Mouse (Mus musculus) embryo, embryonic 9.5 days (tissue): ENCODE measurements at regions not wholly inside any gene's neighbourhood (a gene's known extent, or its start where the extent isn't known, plus 50 kb on each side); places are given as distances from the start of the nearest gene placed in this dataset.

ENCODE experiments used
- DNase-seq: peaks from one replicate; pipeline ENCODE4 v3.0.0-alpha.2; 2017; ENCODE audit errors: extremely low spot score

DNA sequence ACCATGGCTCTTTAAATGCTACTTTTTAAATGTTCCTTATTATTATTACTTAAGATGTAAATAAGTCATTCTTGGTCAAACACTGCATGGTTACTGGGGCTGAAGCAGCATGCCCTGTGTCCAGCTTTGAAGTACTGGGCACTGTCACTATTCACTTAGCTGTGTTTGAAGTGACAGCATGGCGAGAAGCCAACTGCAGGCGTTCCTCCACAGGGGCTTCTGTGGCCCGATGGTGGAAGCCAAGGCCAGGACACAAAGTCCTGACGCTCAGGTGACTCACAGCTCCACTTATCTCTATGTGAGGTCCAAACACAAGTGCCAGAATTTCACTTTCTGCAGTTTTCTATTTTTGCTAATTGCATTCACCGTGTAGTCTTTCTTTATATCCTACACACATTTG is 65.3 kb downstream of the Cdca7 start:
- no peak for DNase-seq

DNA sequence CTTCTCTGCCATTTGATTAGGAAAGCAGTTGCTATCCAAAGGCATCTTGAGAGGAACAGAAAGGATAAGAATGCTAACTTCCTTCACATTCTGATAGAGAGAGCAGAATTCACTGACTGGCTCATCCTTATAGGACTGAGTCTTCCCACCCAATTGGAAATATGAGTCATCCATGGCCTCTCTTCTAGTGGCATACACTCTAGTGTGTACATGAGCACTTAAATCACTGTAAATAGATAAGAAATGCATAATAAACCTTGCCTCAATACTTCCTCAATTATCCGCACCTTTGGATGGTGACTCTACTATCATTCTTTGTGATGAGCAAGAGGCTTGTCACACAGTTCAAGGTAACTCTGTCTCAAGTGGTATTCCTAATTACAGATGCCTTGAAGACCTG is 69.5 kb downstream of the Cdca7 start:
- DNase-seq: no peak

DNA sequence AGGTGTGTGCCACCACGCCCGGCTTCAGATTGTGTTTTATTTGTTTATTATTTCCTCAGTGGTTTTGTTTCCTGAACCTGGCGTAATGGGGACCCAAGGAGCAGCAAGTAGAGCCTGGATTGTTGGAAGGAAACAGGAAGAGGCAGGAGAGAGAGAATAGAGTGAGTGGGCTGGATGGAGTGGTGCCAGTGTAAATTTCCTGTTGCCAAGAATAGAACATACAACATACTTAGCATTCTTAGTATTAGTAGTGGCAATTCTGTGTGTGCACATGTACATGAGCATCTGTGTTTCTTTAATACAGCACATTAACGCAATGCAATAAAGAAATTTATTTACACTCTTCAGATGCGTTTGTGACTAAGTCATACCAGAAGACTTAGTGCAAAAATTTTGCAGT is 70.5 kb downstream of the Cdca7 start:
- no peak for DNase-seq

DNA sequence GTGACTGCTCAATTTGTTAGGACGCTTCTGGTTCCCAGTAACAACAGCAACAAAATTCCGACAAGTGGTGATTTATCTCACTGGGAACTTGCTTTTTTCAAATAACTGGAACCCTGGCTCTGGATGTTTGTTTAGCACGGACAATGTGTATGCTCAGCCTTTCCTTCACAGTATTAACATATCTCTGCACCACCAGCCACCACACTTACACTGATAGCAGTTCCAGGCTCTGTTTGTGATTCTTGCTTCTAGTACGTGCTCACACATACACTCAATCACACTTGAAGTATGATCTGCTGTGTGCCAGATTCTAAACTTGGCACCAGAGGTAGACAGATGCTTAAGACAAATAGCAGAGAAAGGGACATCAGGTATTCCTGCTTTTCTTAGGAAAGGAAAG is 71.0 kb downstream of the Cdca7 start:
- DNase-seq: no peak

DNA sequence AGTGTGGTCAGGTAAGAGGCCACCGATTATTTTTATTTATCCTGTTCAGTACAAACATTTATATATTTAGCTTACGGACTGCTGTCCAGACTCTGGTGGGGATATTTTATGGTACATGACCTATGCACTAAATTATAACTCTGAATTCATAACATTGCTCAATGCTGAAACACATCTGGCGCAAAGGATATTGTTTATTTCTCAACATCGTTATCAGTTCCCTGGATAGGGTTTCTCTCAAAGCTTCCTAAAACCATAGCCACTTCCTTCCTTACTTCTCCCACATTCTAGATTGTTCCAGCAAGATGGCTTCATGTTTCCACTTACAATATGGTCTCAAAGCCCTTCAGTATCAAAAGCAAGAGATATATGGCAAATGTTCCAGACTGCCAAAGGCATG is 75.3 kb downstream of the Cdca7 start:
- no peak for DNase-seq

DNA sequence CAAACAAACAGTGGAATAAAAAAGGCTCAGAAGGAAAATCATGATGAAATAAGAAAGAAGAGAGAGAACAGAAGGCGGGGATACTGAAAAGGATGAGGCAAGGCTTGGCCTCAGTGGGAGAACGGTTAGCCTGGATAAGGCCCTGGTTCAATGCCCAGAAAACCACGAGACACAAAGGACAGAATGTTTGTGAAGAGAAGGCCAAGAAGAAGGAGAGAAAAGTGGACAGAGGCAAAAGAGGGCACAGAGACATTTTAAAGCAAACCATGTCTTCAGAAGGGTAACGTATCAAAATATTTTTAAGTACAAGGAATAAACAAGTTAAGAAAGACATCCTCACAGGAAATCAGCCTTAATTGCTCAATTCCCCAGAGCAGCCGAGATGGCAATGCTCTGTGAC is 78.6 kb downstream of the Cdca7 start:
- DNase-seq: no peak

DNA sequence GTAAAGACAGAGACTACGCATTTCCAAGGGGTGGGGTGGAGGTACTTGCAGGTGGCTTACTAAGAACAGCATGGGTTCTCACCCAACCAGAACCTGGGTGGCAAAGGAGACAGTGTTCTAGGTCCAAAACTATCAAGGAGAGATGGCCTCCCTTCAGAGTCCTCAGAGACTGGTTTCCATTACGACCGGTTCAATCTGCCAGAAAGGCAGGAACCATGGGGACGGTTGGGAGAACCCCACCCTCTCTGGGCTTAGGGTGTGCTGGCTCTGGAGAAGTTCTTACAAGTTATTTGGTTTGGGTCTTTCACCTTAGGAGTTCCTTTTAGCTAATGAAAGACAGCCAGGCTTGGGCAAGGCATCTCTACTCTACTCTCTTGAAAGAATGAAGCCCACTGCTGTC is 79.2 kb downstream of the Cdca7 start:
- DNase-seq: no peak

DNA sequence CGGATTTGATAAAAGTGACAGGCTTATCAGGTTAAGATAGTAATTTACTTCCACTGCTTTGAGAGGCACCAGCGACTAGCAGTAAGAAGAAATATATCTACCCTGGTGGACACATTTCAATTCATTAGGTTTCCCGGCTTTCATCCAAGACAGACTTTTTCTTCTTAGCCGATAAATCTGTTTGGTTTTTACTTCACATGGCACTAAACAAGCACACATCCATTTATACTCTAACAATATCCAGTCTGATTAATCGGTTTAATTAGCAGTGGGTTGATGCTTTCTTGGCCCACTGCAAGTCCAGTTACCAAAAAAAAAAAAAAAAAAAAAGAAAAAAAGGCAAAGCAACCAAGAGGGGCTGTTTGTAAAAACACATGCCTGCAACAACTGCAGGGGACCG is 79.6 kb downstream of the Cdca7 start:
- no peak for DNase-seq

DNA sequence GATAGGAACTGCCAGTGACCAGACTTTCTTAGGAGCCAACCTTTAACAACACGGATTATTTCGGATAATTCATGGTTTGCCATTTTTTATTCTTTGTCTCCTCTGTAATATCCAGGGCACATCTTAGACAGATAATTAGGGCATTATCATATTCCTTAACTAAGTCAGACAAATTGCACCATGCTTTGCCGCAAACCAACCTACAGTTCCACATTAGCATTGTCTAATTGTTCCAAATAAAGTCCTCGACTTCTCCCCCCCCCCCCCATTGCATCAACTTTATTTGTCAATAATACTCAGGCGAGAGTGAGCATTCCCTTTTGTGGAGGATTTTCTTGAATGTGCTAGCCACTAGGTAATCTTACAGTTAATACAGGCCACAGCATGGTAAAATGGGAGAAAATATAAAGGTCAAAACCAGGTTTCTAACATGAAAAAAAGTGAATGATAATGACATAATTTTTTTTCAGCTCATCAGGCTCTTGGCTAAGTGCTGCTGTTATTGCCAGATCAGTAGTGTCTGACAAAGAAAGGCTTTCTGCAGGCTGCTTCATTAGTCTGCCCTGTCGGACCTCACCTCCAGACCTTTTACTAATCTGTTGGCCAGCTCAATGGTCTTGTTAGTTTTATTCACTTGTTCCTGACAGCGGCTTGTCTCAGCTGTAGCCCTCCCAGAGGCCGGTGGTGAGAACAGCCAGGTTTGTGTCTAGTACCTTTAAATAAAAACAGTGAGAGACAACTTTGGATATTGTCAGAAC is 80.3 kb downstream of the Cdca7 start:
- peak; percentile 15 for DNase-seq

DNA sequence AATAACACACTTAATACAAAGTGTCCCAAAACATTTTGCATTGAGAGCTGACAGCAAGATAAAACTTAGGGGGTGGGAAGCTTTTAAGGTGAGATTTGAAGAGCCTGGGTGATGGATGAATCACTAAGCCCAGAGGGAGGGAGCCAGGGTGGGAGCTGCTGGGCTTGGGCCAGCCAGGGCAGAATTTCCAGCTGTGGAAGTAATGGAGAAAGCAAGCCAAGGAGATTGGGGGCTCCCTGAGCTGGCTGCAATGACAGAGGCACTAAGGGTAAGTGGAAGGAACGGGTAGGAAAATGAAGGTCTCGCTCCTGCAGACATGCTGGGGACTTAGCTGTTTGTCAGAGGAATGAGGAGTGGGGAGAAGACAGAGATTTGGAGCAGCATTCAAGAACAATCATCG is 81.2 kb downstream of the Cdca7 start:
- no peak for DNase-seq

DNA sequence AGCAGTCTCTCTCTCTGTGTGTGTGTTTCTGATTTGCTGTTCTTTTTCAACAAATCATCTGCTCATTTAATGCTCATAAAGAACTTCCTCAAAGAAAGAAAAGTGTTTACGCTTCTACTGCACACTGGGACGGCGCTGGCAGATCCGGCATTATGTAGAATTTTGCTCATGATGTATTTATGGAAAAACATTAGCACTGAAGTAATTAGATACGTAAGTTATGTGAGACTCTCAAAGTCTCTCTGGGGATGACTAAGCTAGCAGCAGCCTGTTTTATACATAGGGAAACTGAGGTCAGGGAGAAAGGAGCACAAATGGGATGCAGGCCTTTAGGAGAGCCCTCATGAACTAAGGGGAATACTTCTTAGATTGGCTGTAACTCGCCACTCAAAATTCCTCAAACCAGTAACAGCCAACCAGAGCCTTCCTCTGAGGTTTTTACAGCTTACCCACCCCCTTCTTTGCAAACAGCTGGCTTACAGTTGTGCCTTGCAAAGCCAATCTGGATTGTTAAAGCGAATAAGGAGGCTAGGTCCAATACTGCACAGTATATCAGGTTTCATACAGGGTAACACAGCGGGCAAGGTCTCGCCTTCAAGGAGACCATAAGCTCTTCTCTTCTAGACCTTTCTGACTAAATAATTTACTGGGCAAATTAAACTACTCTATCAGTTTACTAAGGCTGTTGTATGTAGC is 81.8 kb downstream of the Cdca7 start:
- DNase-seq: no peak

DNA sequence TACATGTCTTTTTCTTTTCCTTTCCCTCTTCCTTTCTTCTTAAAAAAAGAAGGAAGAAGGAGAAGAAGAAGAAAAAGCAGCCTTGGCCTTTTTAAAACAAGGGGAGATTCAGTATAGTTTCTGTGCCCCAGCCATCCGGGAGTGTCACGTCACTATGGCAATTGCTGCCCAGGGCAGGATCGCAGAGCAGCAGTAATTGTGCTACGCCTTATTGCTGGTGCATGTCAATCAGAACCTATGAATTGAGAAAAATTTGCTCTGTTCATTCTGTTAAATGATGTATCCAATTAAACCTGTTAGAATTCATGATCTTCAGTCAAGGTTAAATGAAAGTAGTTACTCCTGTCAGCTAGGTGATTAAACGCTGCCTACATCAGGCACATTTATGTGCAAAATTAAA is 85.4 kb downstream of the Cdca7 start:
- no peak for DNase-seq

DNA sequence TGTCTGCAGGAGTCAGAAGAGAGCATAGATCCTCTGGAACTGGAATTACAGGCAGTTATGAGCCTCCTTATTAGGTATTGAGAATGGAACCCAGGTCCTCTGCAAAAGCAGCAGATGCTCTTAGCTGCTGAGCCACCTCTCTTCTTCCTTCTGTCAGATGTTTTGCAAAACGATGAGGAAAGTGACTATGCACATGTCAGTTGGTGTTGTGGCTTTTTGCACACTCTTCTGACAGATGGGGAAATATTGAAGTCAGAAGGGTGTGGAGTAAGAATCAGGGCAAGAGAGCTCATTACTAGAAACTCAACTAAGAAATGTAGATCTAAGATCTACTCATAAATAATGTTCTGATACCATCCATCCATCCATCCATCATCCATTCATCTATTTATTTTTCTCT is 102.4 kb downstream of the Cdca7 start:
- DNase-seq: no peak

DNA sequence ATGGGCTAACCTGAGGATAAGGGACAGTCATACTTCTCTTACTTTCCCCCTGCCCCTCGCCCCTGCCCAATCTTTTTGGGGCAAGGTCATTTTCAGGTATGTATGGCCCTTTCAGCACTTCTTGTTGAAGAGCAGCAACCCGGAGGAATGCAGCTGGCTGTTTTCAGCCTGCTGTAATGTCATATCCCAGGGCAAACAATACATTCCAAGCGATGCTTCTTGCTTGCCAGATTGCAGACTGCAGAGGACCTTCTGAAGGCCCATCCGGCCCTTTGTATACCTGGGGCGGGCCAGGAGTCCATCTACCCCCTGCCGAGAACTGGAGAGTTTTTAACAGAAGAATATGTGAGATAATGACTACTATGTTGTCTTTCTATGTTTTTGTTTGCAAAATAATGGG is 105.2 kb downstream of the Cdca7 start:
- no peak for DNase-seq

DNA sequence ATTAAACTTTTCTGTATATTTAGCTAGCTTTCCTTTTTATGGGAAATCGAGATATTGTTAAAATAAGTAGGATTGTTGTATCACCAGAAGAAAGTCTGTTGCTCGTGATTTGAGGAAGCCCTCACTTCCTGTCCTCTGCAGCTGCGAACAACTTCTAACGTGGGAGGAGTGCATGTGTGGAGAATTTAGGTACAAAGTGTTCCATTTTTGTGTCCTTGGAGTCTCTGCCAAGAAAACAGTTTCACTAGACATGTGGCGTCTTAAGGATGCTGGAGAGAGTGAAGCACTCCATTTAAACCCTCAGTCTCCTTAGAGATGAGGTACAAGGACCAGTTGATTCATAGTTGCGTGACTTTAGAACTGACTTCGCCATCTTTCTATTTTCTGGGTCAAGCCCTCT is 112.9 kb downstream of the Cdca7 start:
- no peak for DNase-seq

DNA sequence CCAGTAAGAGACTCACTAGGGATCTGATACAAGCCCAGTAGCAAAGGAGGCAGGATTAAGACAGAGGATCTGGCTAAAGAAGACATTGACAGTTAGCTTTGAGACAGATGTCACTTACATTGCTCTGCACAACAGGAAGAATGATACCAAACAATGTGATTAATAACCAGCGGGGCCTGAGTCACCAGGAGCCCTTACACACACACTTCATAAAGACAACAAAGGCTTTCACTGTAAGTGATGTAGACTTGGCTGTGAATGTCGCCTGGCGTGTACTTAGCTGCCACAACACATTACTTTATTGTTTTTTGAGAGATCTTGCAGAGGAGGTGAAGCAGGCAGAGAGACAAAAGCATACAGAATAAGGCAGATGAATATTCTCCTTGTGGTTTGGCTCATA is 116.1 kb downstream of the Cdca7 start:
- no peak for DNase-seq

DNA sequence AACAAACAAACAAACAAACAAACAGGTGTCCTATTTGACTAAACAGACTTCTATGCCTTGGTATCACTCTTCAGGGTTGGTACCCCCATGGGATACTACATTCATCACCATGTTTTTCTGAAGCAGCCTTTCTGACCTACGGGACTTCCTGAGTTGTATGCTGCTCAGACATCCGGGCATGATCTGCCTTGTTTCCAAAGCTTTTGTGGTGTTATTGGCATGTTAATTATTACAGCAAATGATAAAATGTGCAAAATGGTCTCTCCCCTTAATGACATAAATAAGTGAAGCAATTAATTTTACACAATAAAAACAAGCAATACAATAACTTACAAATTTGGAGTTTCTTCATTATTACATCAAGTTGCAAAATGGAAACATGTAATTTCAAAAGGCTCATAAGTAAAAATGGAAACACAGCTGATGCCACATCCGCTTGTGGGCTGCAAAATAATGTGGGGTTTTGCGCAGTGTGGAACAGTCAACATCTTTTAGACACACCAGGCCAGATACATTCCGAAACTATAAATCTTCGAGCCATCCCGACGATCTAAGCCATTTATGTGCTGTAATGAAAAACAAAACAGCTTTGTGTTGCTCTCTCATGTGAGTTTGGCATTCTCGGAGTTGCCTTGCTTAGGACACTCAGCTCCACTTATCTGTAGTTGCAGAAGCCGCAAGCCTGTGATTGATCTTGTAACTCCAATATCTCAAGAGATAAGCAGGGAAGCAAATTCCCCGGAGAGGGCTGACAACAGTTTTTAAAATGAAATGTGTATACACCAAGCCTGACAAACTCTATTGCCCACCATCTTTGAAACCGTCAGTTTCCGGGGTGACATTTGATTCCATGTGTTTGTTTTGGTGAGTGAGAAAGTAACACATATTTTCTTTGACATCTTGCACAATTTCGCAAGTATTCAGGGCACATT is 121.3 kb downstream of the Cdca7 start:
- DNase-seq: no peak

DNA sequence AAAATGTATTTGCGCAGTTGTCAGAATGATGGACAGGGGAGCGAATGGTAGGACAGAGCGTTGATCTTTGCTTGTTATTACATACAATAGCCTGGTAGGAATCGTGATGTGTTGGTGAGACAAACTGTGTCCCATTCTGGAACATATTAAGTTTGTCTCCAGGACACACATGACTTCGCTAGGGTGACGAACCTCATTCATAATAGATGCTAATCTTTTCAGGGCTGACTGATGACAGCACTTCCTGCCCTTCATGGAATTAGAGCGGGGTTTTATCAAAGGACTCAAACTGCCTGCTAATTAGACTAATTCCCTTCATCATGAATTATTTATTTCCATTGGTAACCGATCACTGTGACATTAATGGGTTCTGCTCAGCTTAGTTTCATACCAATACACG is 122.0 kb downstream of the Cdca7 start:
- DNase-seq: no peak

DNA sequence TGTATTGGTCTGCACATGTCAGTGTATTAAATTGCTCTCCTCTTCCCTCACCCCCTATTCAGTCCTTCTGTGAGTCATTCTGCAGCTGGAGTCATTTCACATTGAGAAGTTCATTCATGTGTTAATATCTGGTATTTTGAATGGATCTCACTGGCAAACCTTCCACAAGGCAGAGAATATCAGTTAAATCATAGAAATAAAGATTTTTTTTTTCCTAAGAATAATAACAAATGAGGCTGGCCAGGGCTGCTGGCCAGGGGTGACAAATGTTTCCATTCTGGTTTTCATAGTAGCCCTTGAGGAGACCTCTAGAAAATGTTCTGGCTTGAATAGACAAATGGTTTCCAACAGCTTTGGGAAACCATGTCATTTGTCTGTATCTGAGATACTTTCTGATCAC is 124.8 kb downstream of the Cdca7 start:
- no peak for DNase-seq

DNA sequence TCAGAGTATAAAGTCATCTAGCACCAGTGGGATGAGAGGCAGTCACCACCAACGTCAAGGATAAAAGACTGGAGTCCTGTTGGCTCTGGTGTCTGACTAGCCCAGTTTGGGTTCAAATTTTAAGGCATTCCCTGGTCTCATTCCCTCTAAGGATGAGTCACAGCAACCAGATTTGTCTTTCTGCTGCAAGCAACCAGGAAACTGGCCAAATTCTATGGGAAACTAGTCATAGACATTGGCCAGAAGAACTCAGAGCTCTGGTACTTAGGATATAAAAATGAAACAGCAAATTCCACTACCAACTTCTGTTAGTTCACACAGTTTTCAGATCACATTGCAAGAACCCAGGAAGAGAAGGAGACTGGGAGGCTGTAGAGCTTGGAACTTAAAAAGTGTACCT is 126.2 kb downstream of the Cdca7 start:
- no peak for DNase-seq

DNA sequence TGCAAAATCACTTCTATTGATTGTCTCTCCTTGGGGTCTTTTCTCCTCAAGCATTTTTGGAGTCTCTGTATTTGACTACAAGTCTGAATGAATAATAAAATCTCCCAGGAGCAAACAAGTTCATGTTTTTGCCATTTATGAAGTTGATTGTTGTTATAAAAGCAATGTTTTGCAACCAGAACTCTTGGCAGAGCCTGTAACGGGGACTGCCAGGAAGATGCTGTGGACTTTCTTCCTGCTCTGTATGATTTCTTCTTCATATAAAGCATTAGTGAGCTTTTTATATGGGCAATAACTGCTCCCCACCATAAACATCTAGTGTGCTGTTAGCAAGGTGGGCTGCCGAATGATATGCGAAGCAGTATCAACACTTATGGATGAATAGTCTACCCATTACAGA is 136.3 kb downstream of the Cdca7 start:
- DNase-seq: no peak

DNA sequence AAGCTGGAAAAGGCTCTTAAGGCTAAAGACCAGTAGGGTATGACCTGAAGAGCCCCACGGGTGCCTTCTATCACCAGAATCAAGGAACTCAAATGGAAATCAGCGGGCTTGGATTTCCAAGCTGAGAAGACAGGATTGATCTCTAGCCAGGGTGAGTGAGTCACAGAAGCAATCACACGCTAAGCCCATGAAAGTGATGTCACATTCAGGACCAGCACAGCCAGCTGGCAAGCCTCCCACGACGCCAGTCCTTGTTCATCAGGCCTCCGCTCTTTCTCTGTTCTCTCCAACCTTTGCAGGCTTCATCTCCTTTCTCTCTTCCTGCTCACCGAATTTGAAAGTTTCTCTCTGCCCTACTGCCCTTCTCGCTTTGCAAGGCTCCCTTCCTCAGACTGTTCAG is 138.3 kb downstream of the Cdca7 start:
- no peak for DNase-seq

DNA sequence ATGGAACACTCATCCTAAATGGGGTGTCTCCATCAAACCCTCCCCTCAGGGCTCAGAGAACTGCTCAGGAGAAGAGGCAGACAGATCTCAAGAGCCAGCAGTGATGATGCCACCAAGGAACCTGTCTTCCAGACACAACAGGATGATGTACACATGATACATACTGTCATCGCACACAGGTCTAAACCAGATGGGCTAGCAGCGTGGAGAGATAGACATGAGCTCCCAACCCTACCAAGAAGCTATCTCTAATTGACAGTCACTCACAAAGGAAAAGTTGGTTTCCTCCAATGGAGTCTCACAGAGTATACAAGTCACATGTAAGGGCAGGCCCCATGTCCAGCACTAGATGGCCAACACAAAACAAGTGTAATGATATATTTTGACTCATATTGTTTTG is 139.9 kb downstream of the Cdca7 start:
- no peak for DNase-seq
